Mouse (Mus musculus) spleen, postnatal 14 days (tissue): ENCODE measurements at regions not wholly inside any gene's neighbourhood (a gene's known extent, or its start where the extent isn't known, plus 50 kb on each side); places are given as distances from the start of the nearest gene placed in this dataset.

ENCODE experiments used
- DNase-seq, 2 experiments: peaks; one replicate each; pipeline ENCODE4 v3.0.0; 2021 to 2022; ENCODE audit warnings: low spot score in 2 of 2

DNA sequence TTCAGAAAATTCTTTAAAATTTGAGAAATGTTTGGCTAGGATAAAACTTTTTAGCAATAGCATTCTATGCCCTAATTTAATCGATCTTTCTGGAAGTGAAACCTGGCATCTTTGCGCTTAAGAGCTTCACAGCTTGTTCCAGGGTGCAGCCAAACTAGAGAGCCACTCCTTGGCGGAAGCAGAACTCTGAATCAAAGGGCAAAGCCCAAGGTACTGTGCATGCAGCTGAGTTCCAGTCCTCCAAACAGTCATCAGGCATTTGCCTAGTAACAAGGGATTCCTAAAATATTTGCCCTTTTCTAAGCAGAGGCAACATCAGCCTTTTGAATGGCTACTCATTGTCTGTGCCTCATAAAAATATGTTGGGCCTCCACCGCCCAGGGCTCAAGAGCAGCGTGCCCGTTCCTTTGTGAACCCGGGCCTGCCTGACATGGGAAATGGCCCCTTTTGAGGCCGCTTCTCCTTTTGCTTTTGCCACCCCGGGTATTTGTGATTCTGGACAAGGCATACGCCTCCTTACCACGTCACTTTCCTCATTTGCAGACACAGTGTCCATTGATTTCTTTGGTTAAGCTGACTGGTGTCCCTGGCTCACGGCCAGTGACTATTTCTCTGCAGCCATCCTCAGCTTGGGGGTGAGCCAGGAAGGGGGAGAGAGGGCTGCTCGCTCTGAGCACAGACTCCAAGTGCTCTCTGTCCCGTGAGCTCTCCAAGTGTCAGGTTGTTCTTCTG is 402.2 kb upstream of the Smim15 start:
- no peak for DNase-seq

DNA sequence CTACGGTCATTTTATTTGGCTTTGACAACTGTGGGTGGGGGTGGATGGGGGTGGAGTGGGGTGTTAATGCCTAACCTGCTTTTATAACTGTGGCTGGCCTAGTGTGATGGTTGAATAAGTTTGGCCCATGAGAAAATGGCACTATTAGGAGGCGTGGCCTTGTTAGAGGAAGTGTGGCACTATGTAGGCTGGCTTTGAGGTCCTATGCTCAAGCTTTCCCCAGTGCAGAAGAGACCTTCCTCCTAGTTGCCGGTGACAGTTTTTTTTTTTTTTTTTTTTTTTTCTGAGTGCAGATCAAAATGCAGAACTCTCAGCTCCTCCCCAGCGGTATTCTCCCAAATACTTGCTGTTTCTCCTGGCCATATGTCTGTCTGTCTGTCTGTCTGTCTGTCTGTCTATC is 404.6 kb upstream of the Smim15 start:
- no peak for DNase-seq

DNA sequence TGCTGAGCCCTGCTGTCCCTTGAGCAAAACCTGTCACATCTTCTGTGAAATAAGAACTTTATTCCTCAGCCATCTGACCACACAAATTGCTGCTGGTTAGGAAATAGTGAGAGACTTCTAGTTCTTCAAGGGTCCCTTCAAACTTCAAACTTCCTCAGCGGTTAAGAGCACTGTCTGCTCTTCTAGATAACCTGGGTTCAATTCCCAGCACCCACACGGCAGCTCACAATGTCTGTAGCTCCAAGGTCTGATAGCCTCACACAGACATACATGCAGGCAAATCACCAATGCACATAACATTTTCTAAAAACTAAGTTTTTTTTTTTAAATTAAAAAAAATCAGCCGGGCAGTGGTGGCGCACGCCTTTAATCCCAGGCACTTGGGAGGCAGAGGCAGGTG is 407.0 kb upstream of the Smim15 start:
- no peak for DNase-seq

DNA sequence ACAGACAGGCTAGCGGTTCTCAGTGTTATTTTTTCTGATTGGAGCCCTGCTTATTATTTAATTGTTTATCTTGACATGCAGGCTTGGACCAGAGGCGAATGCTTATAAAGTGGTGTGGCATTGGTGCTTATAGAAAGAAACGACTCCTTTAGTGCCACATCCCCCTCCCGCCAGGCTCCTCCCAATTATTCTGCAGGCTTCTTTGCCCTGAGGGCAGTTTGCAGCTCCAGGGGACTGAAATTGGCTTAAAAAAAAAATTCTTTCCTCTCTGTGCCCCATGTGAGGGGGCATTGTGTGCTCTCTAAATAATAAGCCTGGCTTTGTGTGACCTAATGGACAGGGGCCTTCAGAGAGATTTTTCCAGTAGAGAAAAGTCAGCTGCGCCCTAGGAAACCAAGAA is 409.1 kb upstream of the Smim15 start:
- no peak for DNase-seq

DNA sequence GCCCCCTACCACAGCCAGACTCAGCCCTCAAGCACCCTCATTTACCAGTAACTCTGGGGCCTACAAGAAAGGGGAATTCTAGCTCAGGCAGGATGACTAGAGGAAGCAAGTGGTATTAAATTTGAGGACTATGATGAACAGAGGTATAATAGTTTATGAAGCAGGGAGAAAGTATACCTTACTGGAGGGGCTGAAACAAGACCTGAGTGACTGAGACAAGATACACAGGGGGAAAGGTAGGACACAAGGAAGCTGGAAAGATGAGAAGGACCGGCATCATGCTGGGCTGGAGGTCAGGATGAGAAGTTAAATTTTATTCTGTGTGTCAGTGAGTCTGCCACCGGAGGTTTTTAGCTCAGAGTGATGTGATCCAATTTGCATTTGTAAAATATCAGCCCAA is 417.2 kb upstream of the Smim15 start:
- DNase-seq = no peak

- no peak for DNase-seq
Observed at GRCm38 (mm10) chr13:107626670-107627069, 417.6 kb upstream of the Smim15 start.

- no peak for DNase-seq
Observed at GRCm38 (mm10) chr13:107621337-107621736, 422.9 kb upstream of the Smim15 start.

DNA sequence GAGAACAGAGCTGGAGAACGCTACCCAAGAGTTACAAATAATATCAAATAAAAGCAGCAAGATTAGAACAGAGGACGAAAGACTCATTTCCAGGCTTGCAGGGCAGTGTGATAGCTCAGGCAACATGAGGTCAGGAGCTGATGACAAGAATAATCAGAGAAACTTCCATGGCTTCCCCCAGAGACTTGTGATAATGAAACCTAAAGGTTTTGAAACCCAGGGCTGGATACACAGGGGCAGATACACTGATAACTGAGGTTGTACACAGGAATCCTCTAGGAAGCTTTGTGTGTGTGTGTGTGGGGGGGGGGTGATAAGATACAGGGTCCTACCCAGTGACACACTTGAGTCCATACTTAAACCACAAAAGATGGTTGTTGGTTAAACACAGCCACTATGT is 423.4 kb upstream of the Smim15 start:
- DNase-seq = no peak

GRCm38 (mm10) chr13:107620210-107620609 is 424.0 kb upstream of the Smim15 start:
- DNase-seq = no peak

- DNase-seq = no peak
Observed at GRCm38 (mm10) chr13:107619430-107619927, 424.8 kb upstream of the Smim15 start.

DNA sequence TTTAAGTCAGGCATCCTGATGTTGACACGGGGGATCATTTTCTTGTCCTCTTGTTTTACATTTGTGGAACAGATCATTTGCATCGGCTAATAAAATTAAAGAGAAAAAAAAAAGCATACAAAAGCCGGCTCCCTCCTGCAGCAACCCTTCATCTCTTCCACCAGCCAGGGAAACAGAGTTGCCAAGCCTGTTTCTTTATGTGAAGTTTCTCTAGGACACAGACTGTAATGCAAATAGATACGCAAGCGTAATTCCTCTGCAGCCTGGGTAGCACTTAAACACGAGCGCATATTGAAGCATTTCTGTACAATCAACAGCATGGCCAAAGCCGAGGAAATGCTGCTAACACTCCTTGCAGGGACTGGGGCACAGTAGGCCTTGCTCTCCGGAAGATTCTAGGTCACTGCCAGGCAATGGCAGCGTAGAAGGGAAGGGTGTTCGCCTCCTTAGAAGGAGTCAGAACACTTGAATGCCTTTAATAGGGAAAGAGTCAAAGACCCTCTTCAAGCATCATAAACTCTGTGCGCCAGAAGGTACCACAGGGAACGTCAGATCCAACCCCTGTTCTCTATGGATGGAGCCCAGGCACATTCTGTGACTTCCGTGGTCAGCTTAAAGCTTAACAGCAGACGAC is 425.3 kb upstream of the Smim15 start:
- no peak for DNase-seq

- no peak for DNase-seq
Observed at GRCm38 (mm10) chr13:107618369-107618771, 425.9 kb upstream of the Smim15 start.

- DNase-seq = no peak
Observed at GRCm38 (mm10) chr13:107617582-107617981, 426.7 kb upstream of the Smim15 start.

GRCm38 (mm10) chr13:107616775-107617174 is 427.5 kb upstream of the Smim15 start:
- no peak for DNase-seq

- DNase-seq = no peak
Observed at GRCm38 (mm10) chr13:107608996-107609503, 435.2 kb upstream of the Smim15 start.

- no peak for DNase-seq
Observed at GRCm38 (mm10) chr13:107607294-107607693, 437.0 kb upstream of the Smim15 start.

DNA sequence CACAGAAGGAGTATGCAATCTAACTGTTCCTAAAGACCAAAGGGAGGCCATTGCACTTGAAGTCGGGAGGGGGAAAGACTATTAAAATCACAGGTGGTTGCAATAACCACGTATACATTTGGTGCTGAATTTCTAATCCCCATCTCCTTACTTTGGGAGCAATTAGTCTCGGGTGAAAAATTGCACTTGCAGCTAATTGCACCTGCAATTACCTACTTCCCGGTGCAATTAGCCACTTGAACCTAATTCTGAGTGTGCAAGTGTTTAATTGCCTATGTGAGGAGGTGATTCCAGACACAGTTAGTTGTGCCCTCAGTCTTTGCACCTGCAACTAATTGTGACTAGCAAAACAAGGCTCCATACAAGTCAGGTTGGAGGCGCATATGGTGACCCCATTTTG is 442.1 kb upstream of the Smim15 start:
- DNase-seq = no peak

DNA sequence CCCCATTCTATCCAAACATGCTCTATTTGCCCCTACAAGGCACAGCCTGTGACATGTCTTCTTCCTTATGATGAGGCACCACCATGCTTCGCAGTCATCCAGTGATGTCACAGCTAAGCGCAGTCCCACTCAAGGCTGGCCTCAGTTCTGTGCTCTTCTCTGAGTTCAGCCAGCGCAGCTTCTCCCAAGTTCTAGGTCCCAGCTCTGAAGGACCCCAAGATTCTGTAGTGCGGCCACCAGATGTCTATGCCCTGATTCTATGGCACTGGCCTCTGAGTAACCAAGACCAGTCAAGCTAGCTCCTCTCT is 443.2 kb upstream of the Smim15 start:
- DNase-seq = no peak

GRCm38 (mm10) chr13:107600331-107601131 is 443.7 kb upstream of the Smim15 start:
- no peak for DNase-seq

- DNase-seq = no peak
Observed at GRCm38 (mm10) chr13:107599094-107599644, 445.1 kb upstream of the Smim15 start.

GRCm38 (mm10) chr13:107598391-107598790 is 445.9 kb upstream of the Smim15 start:
- DNase-seq = no peak

DNA sequence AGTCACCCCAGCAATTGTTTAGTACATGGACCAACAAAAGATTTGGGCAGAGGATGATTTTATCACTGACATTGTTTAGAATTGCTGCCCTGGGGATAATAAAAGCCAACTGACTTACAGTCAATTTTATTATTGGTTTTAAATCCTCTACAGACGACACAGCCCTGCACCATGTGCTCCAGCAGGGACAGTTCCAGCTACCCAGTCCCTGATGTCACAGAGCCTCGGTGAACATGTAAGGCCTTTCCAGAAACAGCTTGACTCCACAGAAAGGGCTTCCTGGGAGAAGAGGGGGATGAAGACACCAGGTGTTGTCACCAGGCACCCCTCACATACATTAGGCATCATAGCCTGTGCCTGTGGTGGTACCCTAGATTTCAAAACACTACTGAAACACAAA is 447.0 kb upstream of the Smim15 start:
- no peak for DNase-seq
